Mouse (Mus musculus): ENCODE data around the gene Hypm.

Gene Hypm

GRCm38 (mm10) chrX:9846628-9847027, at the start of gene Hypm:
Gene Hypm, plus strand, starts transcription at chrX:9846928.
- DNase-seq, result no peak

- DNase-seq, result no peak
Observed at GRCm38 (mm10) chrX:9810101-9810500, 36.6 kb upstream of the Hypm start.

- no peak for DNase-seq
Observed at GRCm38 (mm10) chrX:9812469-9812868, 34.3 kb upstream of the Hypm start.

DNA sequence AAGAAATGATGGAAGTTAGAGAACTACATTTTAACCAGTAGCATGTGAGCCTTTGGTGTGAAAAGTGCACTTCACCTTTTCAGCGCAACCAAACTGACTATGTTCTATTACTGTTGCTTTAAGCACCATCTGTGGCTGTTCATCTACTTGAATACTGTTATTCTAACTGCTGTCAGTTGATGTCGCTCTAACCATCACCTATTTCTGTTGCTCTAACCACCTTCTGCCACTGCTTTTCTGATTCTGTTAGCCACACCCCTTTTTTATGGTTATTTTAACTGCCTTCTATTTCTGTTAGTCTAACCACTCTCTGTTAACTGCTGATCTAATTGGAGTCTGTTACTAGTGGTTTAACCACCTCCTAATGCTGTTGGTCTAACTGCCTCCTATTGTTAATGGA, 11.9 kb upstream of the Hypm start:
- no peak for DNase-seq

DNA sequence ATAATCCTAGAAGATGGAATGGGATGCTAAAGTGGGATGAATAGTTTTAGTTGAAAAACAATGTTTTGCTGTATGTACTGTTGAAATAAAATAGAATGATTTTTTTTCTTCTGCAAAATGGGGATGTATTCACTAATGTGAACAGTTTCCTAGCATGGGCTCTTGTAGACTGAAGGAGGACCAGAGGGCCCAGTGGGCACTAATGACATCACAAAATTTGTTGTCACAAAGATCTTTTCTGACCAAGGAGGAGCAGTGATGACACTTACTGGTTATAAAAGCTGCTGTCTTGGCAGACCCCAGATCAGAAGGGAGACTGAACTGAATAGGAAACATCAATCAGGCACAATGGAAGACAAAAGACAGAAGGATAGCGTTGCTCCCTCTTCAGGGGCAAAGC, 2.7 kb downstream of the Hypm start, which contains the start of gene H2al3:
H2al3 (plus strand) TSS at position 301 of the 400 bp plus-strand sequence.
- no peak for DNase-seq

DNA sequence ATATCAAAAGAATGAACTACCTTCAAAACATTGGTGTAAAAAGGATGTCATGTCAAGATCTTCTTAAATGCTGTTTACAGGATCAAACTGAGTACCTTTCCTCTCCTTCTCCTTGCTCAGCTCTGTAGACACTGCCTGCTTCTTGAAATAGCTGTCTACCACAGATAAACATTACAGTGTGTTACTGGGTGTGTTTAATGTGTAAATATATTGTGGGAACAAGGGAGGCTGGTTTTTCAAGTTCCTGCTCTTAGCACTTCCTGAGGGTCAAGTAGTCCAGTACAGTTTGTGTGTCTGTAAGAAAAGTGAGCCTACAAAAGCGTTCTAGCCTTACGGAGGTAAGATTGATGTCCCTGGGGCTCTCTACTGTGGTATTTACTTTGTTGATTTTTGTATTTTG, 15.1 kb downstream of the Hypm start:
- DNase-seq, result no peak

DNA sequence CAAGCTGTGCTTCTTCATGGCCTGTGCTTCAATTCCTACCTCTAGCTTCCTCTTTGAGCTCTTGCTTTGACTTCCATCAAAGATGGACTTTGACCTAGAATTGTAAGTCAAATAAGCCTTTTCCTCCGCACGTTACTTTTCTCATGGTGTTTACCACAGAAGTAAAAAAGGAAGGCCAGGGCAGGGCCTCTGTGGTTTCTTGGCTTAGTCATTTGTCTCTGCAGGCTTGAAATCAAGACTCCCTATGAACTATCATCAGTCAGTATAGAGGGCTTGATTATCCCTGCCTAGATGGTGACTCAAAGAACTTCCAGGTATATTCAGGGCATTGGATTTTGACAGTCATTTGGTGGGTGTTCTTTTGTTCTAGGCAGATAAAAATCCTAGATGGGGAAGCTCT, 28.8 kb downstream of the Hypm start:
- no peak for DNase-seq

- no peak for DNase-seq
Observed at GRCm38 (mm10) chrX:9885322-9885721, 38.6 kb downstream of the Hypm start, which contains the start of gene Sytl5. Gene Sytl5, plus strand, starts transcription at chrX:9885622.
